Mouse (Mus musculus) bone marrow, adult 2 months (tissue): ENCODE measurements around the gene Cpm.

Experiments
- CTCF ChIP-seq: fragments of 200-500 bp; IDR thresholded peaks from 2 replicates; pipeline ENCODE4 v1.5.1; 2011; ENCODE audit warnings: low read length, control low read depth; ENCODE audit not compliant: control insufficient read depth, insufficient read depth
- POLR2A ChIP-seq: fragments of 200-500 bp; IDR thresholded peaks from 2 replicates; pipeline ENCODE4 v1.6.1; 2011; ENCODE audit warnings: low read depth, mild to moderate bottlenecking, control low read depth, low read length, borderline replicate concordance; ENCODE audit not compliant: control insufficient read depth

DNA sequence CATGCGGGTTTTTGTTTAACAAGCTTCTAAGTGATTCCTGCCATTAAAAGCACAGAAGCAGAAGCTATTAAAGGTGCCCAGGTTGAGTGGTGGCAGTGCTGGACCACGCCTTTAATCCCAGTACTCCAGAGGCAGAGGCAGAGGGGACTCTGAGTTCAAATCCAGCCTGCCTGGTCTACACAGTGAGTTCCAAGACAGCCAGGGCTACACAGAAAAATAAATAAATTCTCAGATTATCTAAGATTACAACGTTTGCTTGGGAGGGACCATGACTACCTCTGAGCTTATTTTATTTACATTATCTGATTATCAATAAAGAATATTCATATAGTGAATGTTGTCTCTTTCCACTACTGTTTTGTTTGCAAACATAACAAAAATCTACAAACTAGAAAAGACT is 57.7 kb downstream of the Cpm start:
- TF ChIP-seq POLR2A (no peak), CTCF (no peak)
